Mouse (Mus musculus): ENCODE measurements at regions not wholly inside any gene's neighbourhood (a gene's known extent, or its start where the extent isn't known, plus 50 kb on each side); places are given as distances from the start of the nearest gene placed in this dataset.

- ATAC-seq (replicated peaks in 1 of 2; ENCODE audit: insufficient read depth in 1 of 2, low FRiP score in 2 of 2, low TSS enrichment in 1 of 2, low read depth in 1 of 2, poor library complexity in 2 of 2, severe bottlenecking in 2 of 2): no peak
These were observed 176.3 kb upstream of the Crim1 start for GRCm38 (mm10) chr17:78023507-78024355.

- ATAC-seq (replicated peaks in 1 of 2; ENCODE audit: insufficient read depth in 1 of 2, low FRiP score in 2 of 2, low TSS enrichment in 1 of 2, low read depth in 1 of 2, poor library complexity in 2 of 2, severe bottlenecking in 2 of 2): no peak
These were observed 175.7 kb upstream of the Crim1 start for GRCm38 (mm10) chr17:78024356-78024723.

- no peak for ATAC-seq (replicated peaks in 1 of 2; ENCODE audit: insufficient read depth in 1 of 2, low FRiP score in 2 of 2, low TSS enrichment in 1 of 2, low read depth in 1 of 2, poor library complexity in 2 of 2, severe bottlenecking in 2 of 2)
These were observed 174.8 kb upstream of the Crim1 start for GRCm38 (mm10) chr17:78025294-78025693.

- ATAC-seq (replicated peaks in 1 of 2; ENCODE audit: insufficient read depth in 1 of 2, low FRiP score in 2 of 2, low TSS enrichment in 1 of 2, low read depth in 1 of 2, poor library complexity in 2 of 2, severe bottlenecking in 2 of 2): no peak
These were observed 164.4 kb upstream of the Crim1 start for GRCm38 (mm10) chr17:78035648-78036047.

- no peak for ATAC-seq (replicated peaks in 1 of 2; ENCODE audit: insufficient read depth in 1 of 2, low FRiP score in 2 of 2, low TSS enrichment in 1 of 2, low read depth in 1 of 2, poor library complexity in 2 of 2, severe bottlenecking in 2 of 2)
These were observed 159.7 kb upstream of the Crim1 start for GRCm38 (mm10) chr17:78040338-78040737.

GRCm38 (mm10) chr17:78041204-78041603, 158.8 kb upstream of the Crim1 start:
- no peak for ATAC-seq (replicated peaks in 1 of 2; ENCODE audit: insufficient read depth in 1 of 2, low FRiP score in 2 of 2, low TSS enrichment in 1 of 2, low read depth in 1 of 2, poor library complexity in 2 of 2, severe bottlenecking in 2 of 2)

- no peak for ATAC-seq (replicated peaks in 1 of 2; ENCODE audit: insufficient read depth in 1 of 2, low FRiP score in 2 of 2, low TSS enrichment in 1 of 2, low read depth in 1 of 2, poor library complexity in 2 of 2, severe bottlenecking in 2 of 2)
These were observed 150.3 kb upstream of the Crim1 start for GRCm38 (mm10) chr17:78049766-78050165.

- peak; percentile 71 to 87 for ATAC-seq (replicated peaks in 1 of 2; ENCODE audit: insufficient read depth in 1 of 2, low FRiP score in 2 of 2, low TSS enrichment in 1 of 2, low read depth in 1 of 2, poor library complexity in 2 of 2, severe bottlenecking in 2 of 2)
These were observed 149.8 kb upstream of the Crim1 start for GRCm38 (mm10) chr17:78050203-78050602.

- ATAC-seq (replicated peaks in 1 of 2; ENCODE audit: insufficient read depth in 1 of 2, low FRiP score in 2 of 2, low TSS enrichment in 1 of 2, low read depth in 1 of 2, poor library complexity in 2 of 2, severe bottlenecking in 2 of 2): peak; percentile 48 to 65
These were observed 124.2 kb upstream of the Crim1 start for GRCm38 (mm10) chr17:78075892-78076291.

GRCm38 (mm10) chr17:78078381-78078780, 121.7 kb upstream of the Crim1 start:
- ATAC-seq (replicated peaks in 1 of 2; ENCODE audit: insufficient read depth in 1 of 2, low FRiP score in 2 of 2, low TSS enrichment in 1 of 2, low read depth in 1 of 2, poor library complexity in 2 of 2, severe bottlenecking in 2 of 2): peak; percentile 51 to 64; a peak in 3 of 4 replicates

- ATAC-seq (replicated peaks in 1 of 2; ENCODE audit: insufficient read depth in 1 of 2, low FRiP score in 2 of 2, low TSS enrichment in 1 of 2, low read depth in 1 of 2, poor library complexity in 2 of 2, severe bottlenecking in 2 of 2): no peak
These were observed 115.6 kb upstream of the Crim1 start for GRCm38 (mm10) chr17:78084419-78084818.

GRCm38 (mm10) chr17:78086963-78087362, 113.1 kb upstream of the Crim1 start:
- peak; percentile 99 to 100 for ATAC-seq (replicated peaks in 1 of 2; ENCODE audit: insufficient read depth in 1 of 2, low FRiP score in 2 of 2, low TSS enrichment in 1 of 2, low read depth in 1 of 2, poor library complexity in 2 of 2, severe bottlenecking in 2 of 2)

GRCm38 (mm10) chr17:78097699-78098098, 102.3 kb upstream of the Crim1 start:
- peak in 1 of 2 experiments; percentile 32; a peak in 1 of 4 replicates for ATAC-seq (replicated peaks in 1 of 2; ENCODE audit: insufficient read depth in 1 of 2, low FRiP score in 2 of 2, low TSS enrichment in 1 of 2, low read depth in 1 of 2, poor library complexity in 2 of 2, severe bottlenecking in 2 of 2)

GRCm38 (mm10) chr17:78108793-78109192, 91.3 kb upstream of the Crim1 start:
- ATAC-seq (replicated peaks in 1 of 2; ENCODE audit: insufficient read depth in 1 of 2, low FRiP score in 2 of 2, low TSS enrichment in 1 of 2, low read depth in 1 of 2, poor library complexity in 2 of 2, severe bottlenecking in 2 of 2): no peak

GRCm38 (mm10) chr17:78109364-78110222, 90.5 kb upstream of the Crim1 start:
- ATAC-seq (replicated peaks in 1 of 2; ENCODE audit: insufficient read depth in 1 of 2, low FRiP score in 2 of 2, low TSS enrichment in 1 of 2, low read depth in 1 of 2, poor library complexity in 2 of 2, severe bottlenecking in 2 of 2): no peak

- no peak for ATAC-seq (replicated peaks in 1 of 2; ENCODE audit: insufficient read depth in 1 of 2, low FRiP score in 2 of 2, low TSS enrichment in 1 of 2, low read depth in 1 of 2, poor library complexity in 2 of 2, severe bottlenecking in 2 of 2)
These were observed 67.9 kb upstream of the Crim1 start for GRCm38 (mm10) chr17:78132116-78132515.

- no peak for ATAC-seq (replicated peaks in 1 of 2; ENCODE audit: insufficient read depth in 1 of 2, low FRiP score in 2 of 2, low TSS enrichment in 1 of 2, low read depth in 1 of 2, poor library complexity in 2 of 2, severe bottlenecking in 2 of 2)
These were observed 62.1 kb upstream of the Crim1 start for GRCm38 (mm10) chr17:78137986-78138385.

GRCm38 (mm10) chr17:78140660-78141059, 59.4 kb upstream of the Crim1 start:
- no peak for ATAC-seq (replicated peaks in 1 of 2; ENCODE audit: insufficient read depth in 1 of 2, low FRiP score in 2 of 2, low TSS enrichment in 1 of 2, low read depth in 1 of 2, poor library complexity in 2 of 2, severe bottlenecking in 2 of 2)
